Mouse (Mus musculus) E14TG2a.4 (cell line): ENCODE data around the gene Lbh.

Experiments
- H3K27me3 ChIP-seq: 2 replicates; pipeline ENCODE4 v1.6.1; 2014; ENCODE audit warnings: low read length, control low read depth; ENCODE audit not compliant: insufficient read depth
- H3K36me3 ChIP-seq: 2 replicates; pipeline ENCODE4 v1.6.1; 2014; ENCODE audit warnings: low read length, control low read depth; ENCODE audit not compliant: insufficient read depth
- H3K4me1 ChIP-seq: replicated peaks from 2 replicates; pipeline ENCODE4 v1.6.1; 2014; ENCODE audit warnings: low read depth, low read length, control low read depth
- H3K4me3 ChIP-seq: replicated peaks from 2 replicates; pipeline ENCODE4 v1.5.1; 2014; ENCODE audit warnings: mild to moderate bottlenecking, low read length
- H3K9me3 ChIP-seq: 2 replicates; pipeline ENCODE4 v1.6.1; 2014; ENCODE audit warnings: low read length, control low read depth
- CTCF ChIP-seq: conservative IDR thresholded peaks from 2 replicates; pipeline ENCODE4 v1.5.1; 2014; ENCODE audit warnings: low read length
- NANOG ChIP-seq: IDR thresholded peaks from 2 replicates; pipeline ENCODE4 v1.6.1; 2014; ENCODE audit warnings: borderline replicate concordance, low read length, mixed read lengths
- POU5F1 ChIP-seq: IDR thresholded peaks from 2 replicates; pipeline ENCODE4 v1.6.1; 2014; ENCODE audit warnings: low read length, borderline replicate concordance

The Lbh gene

GRCm38 (mm10) chr17:72906231-72906896, 11.7 kb upstream of the Lbh start:
- no peaks in the 10 kb centered on the region for H3K4me1 ChIP-seq
- H3K36me3 ChIP-seq = 0 out of 2 replicates have a peak, but pooled peaks cover 2% of the 10 kb centered on the region
- H3K9me3 ChIP-seq = peaks cover 56% of the 10 kb centered on the region
- no peak overlapping the region for H3K4me3 ChIP-seq
- TF ChIP-seq CTCF (no peak), POU5F1 (no peak), NANOG (no peak)
- H3K27me3 ChIP-seq = peaks cover 2% of the 10 kb centered on the region

- TF ChIP-seq POU5F1 (no peak), NANOG (no peak), CTCF (no peak)
- 0 out of 2 replicates have a peak, but pooled peaks cover 2% of the 10 kb centered on the region for H3K36me3 ChIP-seq
- H3K4me3 ChIP-seq = no peak overlapping the region
- peaks cover 2% of the 10 kb centered on the region for H3K27me3 ChIP-seq
- H3K4me1 ChIP-seq = no peaks in the 10 kb centered on the region
- H3K9me3 ChIP-seq = peaks cover 63% of the 10 kb centered on the region
Measured at GRCm38 (mm10) chr17:72907211-72907610, 10.9 kb upstream of the Lbh start.

- 0 out of 2 replicates have a peak, but pooled peaks cover 2% of the 10 kb centered on the region for H3K36me3 ChIP-seq
- no peaks in the 10 kb centered on the region for H3K4me1 ChIP-seq
- TF ChIP-seq CTCF = no peak
- TF ChIP-seq POU5F1 = no peak
- no peak for TF ChIP-seq NANOG
Measured at GRCm38 (mm10) chr17:72907777-72908176, 10.3 kb upstream of the Lbh start.

GRCm38 (mm10) chr17:72908561-72908960, 9.5 kb upstream of the Lbh start:
- Histone ChIP-seq H3K36me3 (0 out of 2 replicates have a peak, but pooled peaks cover 2% of the 10 kb centered on the region), H3K4me3 (no peak overlapping the region; the same call in 1 of the 2 replicates), H3K27me3 (peaks cover 2% of the 10 kb centered on the region), H3K9me3 (peaks cover 63% of the 10 kb centered on the region), H3K4me1 (no peaks in the 10 kb centered on the region)
- TF ChIP-seq CTCF (no peak), POU5F1 (no peak), NANOG (no peak)

More at GRCm38 (mm10) chr17:72907777-72908176, 10.3 kb upstream of the Lbh start:
- H3K4me3 ChIP-seq = no peak overlapping the region
- H3K27me3 ChIP-seq = peaks cover 2% of the 10 kb centered on the region
- H3K9me3 ChIP-seq = peaks cover 63% of the 10 kb centered on the region

GRCm38 (mm10) chr17:72909061-72909852, 8.8 kb upstream of the Lbh start:
- peaks cover 63% of the 10 kb centered on the region for H3K9me3 ChIP-seq
- TF ChIP-seq NANOG (no peak), CTCF (no peak)
- peaks cover 2% of the 10 kb centered on the region for H3K27me3 ChIP-seq
- no peak overlapping the region; the same call in 1 of the 2 replicates for H3K4me3 ChIP-seq
- 0 out of 2 replicates have a peak, but pooled peaks cover 2% of the 10 kb centered on the region for H3K36me3 ChIP-seq
- no peaks in the 10 kb centered on the region for H3K4me1 ChIP-seq

GRCm38 (mm10) chr17:72911283-72911682, 6.8 kb upstream of the Lbh start:
- 0 out of 2 replicates have a peak, but pooled peaks cover 2% of the 10 kb centered on the region for H3K36me3 ChIP-seq
- peaks cover 62% of the 10 kb centered on the region for H3K9me3 ChIP-seq
- TF ChIP-seq CTCF = no peak
- no peak for TF ChIP-seq NANOG
- no peak for TF ChIP-seq POU5F1
- H3K27me3 ChIP-seq = peaks cover 15% of the 10 kb centered on the region
- no peak overlapping the region for H3K4me3 ChIP-seq
- no peaks in the 10 kb centered on the region for H3K4me1 ChIP-seq

GRCm38 (mm10) chr17:72911751-72912150, 6.4 kb upstream of the Lbh start:
- TF ChIP-seq POU5F1 = no peak
- no peak for TF ChIP-seq CTCF
- TF ChIP-seq NANOG = no peak
- Histone ChIP-seq H3K36me3 (0 out of 2 replicates have a peak, but pooled peaks cover 2% of the 10 kb centered on the region), H3K9me3 (peaks cover 57% of the 10 kb centered on the region), H3K4me1 (no peaks in the 10 kb centered on the region), H3K4me3 (no peak overlapping the region), H3K27me3 (peaks cover 19% of the 10 kb centered on the region)

- H3K4me3 ChIP-seq = no peak overlapping the region
- peaks cover 16% of the 10 kb centered on the region for H3K4me1 ChIP-seq
- no peak for TF ChIP-seq CTCF
- TF ChIP-seq POU5F1 = no peak
- no peak for TF ChIP-seq NANOG
- 0 out of 2 replicates have a peak, but pooled peaks cover 2% of the 10 kb centered on the region for H3K36me3 ChIP-seq
- peaks cover 43% of the 10 kb centered on the region for H3K27me3 ChIP-seq
- peaks cover 35% of the 10 kb centered on the region for H3K9me3 ChIP-seq
Measured at GRCm38 (mm10) chr17:72914082-72914481, 4.0 kb upstream of the Lbh start.
